Mouse (Mus musculus) MEL (cell line): ENCODE measurements at regions not wholly inside any gene's neighbourhood (a gene's known extent, or its start where the extent isn't known, plus 50 kb on each side); places are given as distances from the start of the nearest gene placed in this dataset.

Experiments used
- CTCF ChIP-seq, 3 experiments: IDR thresholded peaks in 2 of 3; conservative IDR thresholded peaks in 1 of 3; 2 replicates each; pipeline ENCODE4 v1.5.1; 2011 to 2012; ENCODE audit warnings: low read length in 3 of 3, low read depth in 2 of 3, mild to moderate bottlenecking in 2 of 3, improper control_type of control experiment in 1 of 3, inconsistent platforms in 1 of 3, mixed read lengths in 1 of 3, moderate library complexity in 1 of 3; ENCODE audit not compliant: control insufficient read depth in 1 of 3, insufficient read depth in 1 of 3, poor library complexity in 1 of 3, severe bottlenecking in 1 of 3
- EP300 ChIP-seq, 2 experiments: IDR thresholded peaks; 2 replicates each; pipeline ENCODE4 v1.6.1; 2011; ENCODE audit warnings: improper control_type of control experiment in 2 of 2, low read length in 2 of 2, low read depth in 1 of 2, mild to moderate bottlenecking in 1 of 2
- GATA1 ChIP-seq: IDR thresholded peaks from 2 replicates; pipeline ENCODE4 v1.6.1; 2011; ENCODE audit warnings: low read depth, low read length, improper control_type of control experiment
- JUND ChIP-seq: IDR thresholded peaks from 2 replicates; pipeline ENCODE4 v1.6.1; 2011; ENCODE audit warnings: low read depth, mild to moderate bottlenecking, improper control_type of control experiment, low read length
- MAX ChIP-seq: IDR thresholded peaks from 2 replicates; pipeline ENCODE4 v1.6.1; 2011; ENCODE audit warnings: low read length, improper control_type of control experiment
- MYB ChIP-seq: IDR thresholded peaks from 2 replicates; pipeline ENCODE4 v1.6.1; 2011; ENCODE audit warnings: mild to moderate bottlenecking, low read depth, low read length, improper control_type of control experiment
- POLR2A ChIP-seq, 2 experiments: IDR thresholded peaks; 2 replicates each; pipeline ENCODE4 v1.6.1; 2011 to 2012; ENCODE audit warnings: low read length in 2 of 2, mild to moderate bottlenecking in 2 of 2, control low read depth in 1 of 2, improper control_type of control experiment in 1 of 2, low read depth in 1 of 2, moderate library complexity in 1 of 2; ENCODE audit not compliant: control insufficient read depth in 1 of 2, insufficient read depth in 1 of 2, poor library complexity in 1 of 2
- USF2 ChIP-seq, 2 experiments: IDR thresholded peaks; 2 replicates each; pipeline ENCODE4 v1.6.1; 2011 to 2012; ENCODE audit warnings: improper control_type of control experiment in 2 of 2, low read length in 2 of 2, borderline replicate concordance in 1 of 2, inconsistent platforms in 1 of 2, low read depth in 1 of 2, mild to moderate bottlenecking in 1 of 2; ENCODE audit not compliant: insufficient read depth in 1 of 2

- TF ChIP-seq POLR2A (IDR thresholded peaks at IDR 0.05; ENCODE audit: control insufficient read depth in 1 of 2, insufficient read depth in 1 of 2, low read depth in 1 of 2, low read length in 2 of 2, poor library complexity in 1 of 2) (no peak), USF2 (IDR thresholded peaks at IDR 0.05; ENCODE audit: borderline replicate concordance in 1 of 2, insufficient read depth in 1 of 2, low read depth in 1 of 2, low read length in 2 of 2) (no peak), EP300 (IDR thresholded peaks at IDR 0.05; ENCODE audit: low read depth in 1 of 2, low read length in 2 of 2) (no peak), GATA1 (no peak), JUND (no peak), CTCF (IDR thresholded peaks at IDR 0.05 in 2 of 3, conservative IDR thresholded peaks at IDR 0.05 in 1 of 3; ENCODE audit: control insufficient read depth in 1 of 3, insufficient read depth in 1 of 3, low read depth in 2 of 3, low read length in 3 of 3, poor library complexity in 1 of 3, severe bottlenecking in 1 of 3) (no peak), MAX (no peak), MYB (no peak)
Observed at GRCm38 (mm10) chr19:6651192-6651591, 108.4 kb upstream of the Slc22a12 start.
